Mouse (Mus musculus) bone marrow, adult 2 months (tissue): ENCODE data around the gene Ccdc151.

Experiments used
- CTCF ChIP-seq: fragments of 200-500 bp; IDR thresholded peaks from 2 replicates; pipeline ENCODE4 v1.5.1; 2011; ENCODE audit warnings: low read length, control low read depth; ENCODE audit not compliant: control insufficient read depth, insufficient read depth
- POLR2A ChIP-seq: fragments of 200-500 bp; IDR thresholded peaks from 2 replicates; pipeline ENCODE4 v1.6.1; 2011; ENCODE audit warnings: low read depth, mild to moderate bottlenecking, control low read depth, low read length, borderline replicate concordance; ENCODE audit not compliant: control insufficient read depth

DNA sequence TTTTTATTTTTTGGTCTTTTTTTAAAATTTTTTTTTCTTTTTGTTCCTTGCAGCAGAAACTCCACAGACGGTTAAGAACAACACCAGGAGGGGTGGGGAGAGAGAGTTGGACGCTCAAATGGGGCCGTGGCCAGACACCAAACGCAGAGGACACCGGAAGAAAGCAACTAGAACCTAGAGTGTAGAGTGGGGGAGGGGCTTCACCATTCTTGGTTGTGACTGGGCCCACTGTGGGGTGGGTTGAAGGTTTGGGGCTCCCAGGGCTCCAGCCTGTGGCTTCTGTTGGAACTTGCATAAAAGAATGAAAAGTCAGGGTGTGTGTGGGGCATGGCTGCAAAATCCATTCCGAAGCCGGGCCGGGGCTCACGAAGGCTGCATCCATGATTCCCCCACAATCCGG, 13.8 kb upstream of the Ccdc151 start:
- TF ChIP-seq CTCF, result no peak
- no peak for TF ChIP-seq POLR2A
